Mouse (Mus musculus): Measurements from ENCODE around the gene Ep300.
"Not testable (repeated sequence)": the region's sequence is repeated elsewhere in the genome, so short reads cannot be mapped to it uniquely, and the experiment has no call there.

Ep300 gene

GRCm38 (mm10) chr15:81594146-81594696, 9.1 kb downstream of the Ep300 start:
- no peak for DNase-seq (ENCODE audit: low spot score)

GRCm38 (mm10) chr15:81598742-81599141, 13.6 kb downstream of the Ep300 start:
- not testable (repeated sequence) for DNase-seq (ENCODE audit: low spot score)

DNA sequence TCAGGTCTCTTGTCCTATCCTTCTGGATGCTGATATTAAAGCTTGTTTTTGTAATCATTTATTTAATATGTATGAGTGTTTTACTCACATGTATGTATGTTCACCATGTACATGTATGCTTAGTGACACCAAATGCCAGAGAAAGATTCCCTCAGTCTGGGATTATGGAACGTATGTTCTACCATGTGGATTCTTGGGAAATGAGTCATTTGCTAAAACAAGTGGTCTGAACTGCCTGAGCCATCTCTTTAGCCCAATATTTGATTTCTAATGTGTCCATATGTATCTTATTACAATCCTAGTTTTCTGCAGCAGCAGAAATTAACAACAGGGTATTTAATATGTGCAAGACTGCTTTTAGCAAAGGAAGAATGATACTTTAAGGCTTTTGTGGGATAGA, 20.1 kb downstream of the Ep300 start:
- no peak for DNase-seq (ENCODE audit: low spot score)

DNA sequence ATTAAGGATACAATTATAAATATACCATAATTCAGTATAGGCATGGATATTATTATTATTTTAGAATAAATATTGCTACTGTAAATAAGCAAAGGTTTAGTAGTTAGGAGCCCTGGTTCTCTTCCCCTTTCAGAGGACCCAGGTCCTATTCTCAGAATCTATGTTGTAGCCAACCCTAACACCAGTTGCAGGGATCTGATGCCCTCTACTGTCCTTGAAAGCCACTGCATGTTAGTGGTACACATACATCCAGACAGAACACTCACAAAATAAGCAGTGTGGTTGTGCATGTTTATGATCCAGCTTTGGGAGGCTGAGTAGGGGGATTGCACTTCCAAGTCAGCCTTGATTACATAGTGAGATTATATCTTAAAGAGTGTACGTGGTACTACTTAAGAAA, 21.5 kb downstream of the Ep300 start:
- DNase-seq (ENCODE audit: low spot score) = peak; percentile 49

DNA sequence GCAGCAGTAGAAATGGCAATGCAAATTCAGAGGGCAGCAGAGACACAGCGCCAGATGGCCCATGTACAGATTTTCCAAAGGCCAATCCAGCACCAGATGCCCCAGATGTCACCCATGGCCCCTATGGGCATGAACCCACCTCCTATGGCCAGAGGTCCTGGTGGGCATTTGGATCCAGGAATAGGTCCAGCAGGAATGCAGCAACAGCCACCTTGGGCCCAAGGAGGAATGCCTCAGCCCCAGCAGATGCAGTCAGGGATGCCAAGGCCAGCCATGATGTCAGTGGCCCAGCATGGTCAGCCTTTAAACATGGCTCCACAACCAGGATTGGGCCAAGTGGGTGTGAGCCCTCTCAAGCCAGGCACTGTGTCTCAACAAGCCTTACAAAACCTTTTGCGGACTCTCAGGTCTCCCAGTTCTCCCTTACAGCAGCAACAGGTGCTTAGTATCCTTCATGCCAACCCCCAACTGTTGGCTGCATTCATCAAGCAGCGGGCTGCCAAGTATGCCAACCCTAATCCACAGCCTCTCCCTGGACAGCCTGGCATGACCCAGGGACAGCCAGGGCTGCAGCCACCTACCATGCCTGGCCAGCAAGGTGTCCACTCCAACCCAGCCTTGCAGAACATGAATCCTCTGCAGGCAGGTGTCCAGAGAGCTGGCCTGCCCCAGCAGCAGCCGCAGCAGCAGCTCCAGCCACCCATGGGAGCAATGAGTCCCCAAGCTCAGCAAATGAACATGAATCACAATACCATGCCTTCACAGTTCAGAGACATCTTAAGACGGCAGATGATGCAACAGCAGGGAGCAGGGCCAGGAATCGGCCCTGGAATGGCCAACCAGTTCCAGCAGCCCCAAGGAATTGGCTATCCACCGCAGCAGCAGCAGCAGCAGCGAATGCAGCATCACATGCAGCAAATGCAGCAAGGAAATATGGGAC, 64.6 kb downstream of the Ep300 start:
- DNase-seq (ENCODE audit: low spot score) = no peak

GRCm38 (mm10) chr15:81650636-81651035, 65.5 kb downstream of the Ep300 start:
- no peak for DNase-seq (ENCODE audit: low spot score)

DNA sequence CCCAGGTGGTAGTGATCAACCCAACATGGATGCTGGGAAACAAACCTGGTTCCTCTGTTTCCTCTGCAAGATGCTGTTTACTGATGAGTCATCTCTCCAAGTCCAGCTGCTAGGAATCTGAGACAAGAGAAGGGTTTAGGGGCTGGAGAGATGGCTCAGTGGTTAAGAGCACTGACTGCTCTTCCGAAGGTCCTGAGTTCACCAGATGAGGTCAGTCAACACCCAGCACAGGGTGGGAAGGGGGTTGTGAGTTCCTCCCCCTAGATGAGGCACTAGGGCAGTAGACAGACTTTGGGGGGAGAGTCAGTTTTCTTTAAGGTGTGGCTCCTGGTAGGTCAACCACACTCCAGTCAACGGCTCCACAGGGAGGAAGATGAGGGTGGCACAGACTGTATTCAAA, 76.5 kb downstream of the Ep300 start:
- DNase-seq (ENCODE audit: low spot score) = no peak

- no peak for DNase-seq (ENCODE audit: low spot score)
Observed at GRCm38 (mm10) chr15:81663281-81663680, 78.1 kb downstream of the Ep300 start.

DNA sequence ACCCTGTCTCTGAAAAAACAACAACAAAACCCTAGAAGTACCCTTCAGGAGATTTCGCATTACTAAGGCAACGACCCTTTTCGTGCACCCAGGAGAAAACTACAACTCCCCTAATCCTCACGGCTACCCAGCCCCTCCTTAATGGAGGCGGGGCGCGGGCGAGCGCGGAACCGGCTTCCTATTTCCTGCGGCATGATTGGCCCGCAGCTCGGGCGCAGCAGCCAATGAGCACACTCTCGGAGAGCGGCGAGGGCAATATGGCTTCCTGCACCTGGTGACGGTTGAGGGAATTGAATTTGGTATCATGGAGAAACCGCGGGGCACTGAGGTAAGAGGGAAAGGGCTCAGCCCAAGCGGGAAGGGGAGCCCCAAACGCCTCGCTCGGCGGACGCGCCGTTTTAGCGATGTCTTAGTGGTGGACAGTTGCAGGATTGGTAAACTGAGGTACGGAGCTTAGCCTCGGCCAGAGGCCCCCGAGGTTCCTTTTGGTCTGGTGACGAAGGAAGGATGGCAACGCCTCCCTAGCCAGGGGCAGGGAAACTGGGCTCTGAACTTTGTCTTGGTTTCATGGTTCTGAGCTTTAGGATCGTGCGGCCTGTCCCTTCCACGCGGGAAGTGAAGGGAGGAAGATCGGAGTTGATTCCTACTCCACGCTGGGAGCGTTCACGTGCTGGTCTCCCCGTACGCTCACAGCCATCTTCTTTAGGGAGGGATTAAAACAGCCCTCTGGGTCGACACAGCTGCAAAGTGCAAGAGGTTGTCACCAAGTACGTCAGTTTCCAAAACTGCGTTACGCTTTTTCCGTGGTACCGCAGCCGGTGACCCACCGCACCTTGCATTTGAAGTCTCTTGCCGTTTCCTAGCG, 78.8 kb downstream of the Ep300 start, which contains the start of gene L3mbtl2:
Gene L3mbtl2 (plus strand): TSS at position 193 of the 865 bp plus-strand sequence.
- peak; percentile 90 for DNase-seq (ENCODE audit: low spot score)

GRCm38 (mm10) chr15:81666957-81667356, 81.8 kb downstream of the Ep300 start:
- DNase-seq (ENCODE audit: low spot score) = peak; percentile 22

GRCm38 (mm10) chr15:81670231-81670640, 85.1 kb downstream of the Ep300 start:
- DNase-seq (ENCODE audit: low spot score) = peak; percentile 16

- no peak for DNase-seq (ENCODE audit: low spot score)
Observed at GRCm38 (mm10) chr15:81676637-81677036, 91.5 kb downstream of the Ep300 start.

DNA sequence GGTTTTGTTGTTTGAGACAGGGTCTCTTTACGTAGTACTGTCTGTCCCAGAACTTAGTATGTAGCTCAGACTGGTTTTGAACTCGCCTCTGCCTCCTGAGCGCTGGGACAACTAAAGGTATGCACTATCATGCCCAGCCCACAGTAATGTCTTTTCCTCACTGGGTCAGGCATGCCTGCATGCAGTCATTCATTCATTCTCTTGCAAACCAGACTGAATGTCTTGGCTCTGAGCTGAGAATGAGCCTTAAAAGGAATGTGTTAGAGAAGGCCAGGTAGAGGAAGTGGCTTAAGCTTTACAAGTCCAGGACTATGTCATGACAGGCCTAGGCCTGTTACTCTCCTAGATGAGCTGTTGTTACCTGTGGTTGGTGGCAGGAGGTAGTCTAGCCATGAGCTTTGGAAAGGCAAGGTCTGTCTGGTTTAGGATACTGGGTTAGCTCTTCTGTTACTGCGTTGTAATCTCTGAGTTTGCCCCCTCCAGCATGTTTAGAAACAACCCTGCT, 95.2 kb downstream of the Ep300 start:
- DNase-seq (ENCODE audit: low spot score) = no peak

- DNase-seq (ENCODE audit: low spot score) = no peak
Observed at GRCm38 (mm10) chr15:81693366-81693966, 108.3 kb downstream of the Ep300 start.

GRCm38 (mm10) chr15:81693967-81694881, 109.1 kb downstream of the Ep300 start:
- peak; percentile 50 for DNase-seq (ENCODE audit: low spot score)

GRCm38 (mm10) chr15:81694891-81695290, 109.7 kb downstream of the Ep300 start:
- DNase-seq (ENCODE audit: low spot score) = no peak

DNA sequence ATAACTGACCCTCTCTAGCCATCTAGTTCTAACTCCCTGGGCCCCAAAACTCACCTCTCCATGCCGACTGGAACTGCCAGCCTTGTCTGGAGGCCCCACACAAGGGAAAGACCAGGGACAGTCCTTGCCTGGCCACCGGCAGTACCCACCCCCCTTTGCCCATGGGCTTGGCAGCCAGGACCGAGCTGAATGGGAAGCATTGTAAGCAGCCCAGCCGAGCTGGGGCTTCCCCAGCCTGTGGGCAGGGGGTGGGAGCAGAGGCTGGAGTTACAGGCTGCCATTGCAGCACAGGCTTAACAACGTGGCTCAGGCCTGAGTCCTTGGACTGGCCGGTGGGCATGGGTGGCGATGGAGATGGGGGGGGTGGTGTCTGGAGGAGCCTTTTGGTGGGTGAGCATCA, 112.0 kb downstream of the Ep300 start, which contains the start of gene Chadl:
Gene Chadl (minus strand): TSS at position 113 of the 400 bp plus-strand sequence.
- no peak for DNase-seq (ENCODE audit: low spot score)

GRCm38 (mm10) chr15:81697847-81698246, 112.7 kb downstream of the Ep300 start:
- peak; percentile 53 for DNase-seq (ENCODE audit: low spot score)

DNA sequence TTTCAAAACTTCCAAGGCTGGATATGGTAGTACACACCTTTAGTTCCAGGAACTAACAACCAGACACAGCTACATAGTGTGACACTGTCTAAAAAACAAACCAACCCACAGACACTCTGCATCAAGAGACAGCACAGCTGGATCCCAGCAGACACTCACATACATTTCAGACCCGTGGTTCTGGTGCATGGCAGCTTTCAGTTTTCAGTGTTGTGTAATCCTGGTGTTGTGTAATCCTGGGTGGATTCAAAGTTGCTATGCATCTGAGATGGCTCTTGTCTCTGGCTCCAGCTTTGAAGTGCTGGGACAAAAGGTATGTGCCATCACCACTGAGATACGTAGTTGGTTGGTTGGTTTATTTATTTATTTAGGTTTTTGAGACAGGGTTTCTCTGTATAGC, 113.4 kb downstream of the Ep300 start:
- no peak for DNase-seq (ENCODE audit: low spot score)

- DNase-seq (ENCODE audit: low spot score) = no peak
Observed at GRCm38 (mm10) chr15:81700161-81700560, 115.0 kb downstream of the Ep300 start.

DNA sequence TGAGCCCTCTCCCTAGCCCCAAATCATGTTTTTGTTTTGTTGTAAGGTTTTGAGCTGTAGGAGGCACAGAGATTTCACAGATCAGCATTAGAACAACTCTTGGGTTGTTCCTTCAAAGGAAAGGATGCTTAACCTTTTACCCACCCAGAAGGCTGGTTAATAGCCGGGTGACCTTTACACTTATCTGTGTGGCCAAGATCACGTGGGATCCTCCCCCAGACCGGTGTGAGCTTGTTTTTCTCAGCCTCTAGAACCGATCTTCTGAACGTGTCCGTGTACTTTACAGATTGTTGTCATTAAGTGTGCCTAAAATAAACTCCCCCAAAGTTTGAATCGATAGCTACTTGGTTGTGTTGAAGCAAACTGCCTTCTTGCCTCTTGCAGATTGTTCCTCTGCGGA, 115.5 kb downstream of the Ep300 start:
- no peak for DNase-seq (ENCODE audit: low spot score)
